Mouse (Mus musculus): Measurements from ENCODE around the gene Ar. TPM values are rescaled to one million over a fixed set of nuclear protein-coding genes. Genes with fewer than 3 reads are reported as not detected.

Gene Ar
- polyA plus RNA-seq, 1 experiment from 2014 or later = 1.1 TPM

- no peak overlapping the region for H3K4me2 ChIP-seq (replicated peaks)
- no peaks in the 10 kb centered on the region for H3K4me1 ChIP-seq
- ATAC-seq (ENCODE audit: insufficient number of reproducible peaks, low FRiP score, low TSS enrichment, low read depth) = no peak
- no peak overlapping the region for H3K9ac ChIP-seq
- no peaks in the 10 kb centered on the region for H3K27me3 ChIP-seq
- H3K9me3 ChIP-seq (replicated peaks) = no peaks in the 10 kb centered on the region
- H3K27ac ChIP-seq (replicated peaks) = no peak overlapping the region
- no peaks in the 10 kb centered on the region for H3K36me3 ChIP-seq
- H3K4me3 ChIP-seq (replicated peaks) = no peak overlapping the region
- WGBS = 87% methylated on average over 2 of the region's 2 CpGs
Observed at GRCm38 (mm10) chrX:98265755-98266154, 117.2 kb downstream of the Ar start.

DNA sequence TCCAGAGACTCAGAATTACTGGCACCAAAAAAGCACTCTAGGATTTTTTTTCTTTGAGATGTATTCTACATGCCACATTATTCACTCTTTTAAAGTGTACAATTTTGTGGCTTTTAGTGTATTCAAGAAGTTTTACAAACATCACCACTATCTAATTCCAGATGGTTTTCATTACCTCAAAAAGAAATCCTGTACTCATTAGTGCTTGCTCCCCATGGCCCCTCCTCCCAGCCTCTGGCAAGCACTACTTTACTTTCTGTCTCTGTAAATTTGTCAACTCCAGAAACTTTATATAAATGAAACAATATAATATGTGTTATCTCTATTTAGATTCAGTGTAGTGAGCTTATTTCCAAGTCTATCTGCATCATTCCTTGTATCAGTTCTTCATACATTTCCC lies 122.8 kb downstream of the Ar start:
- H3K4me2 ChIP-seq (replicated peaks) = no peak overlapping the region
- H3K9ac ChIP-seq = no peak overlapping the region
- no peak overlapping the region for H3K4me3 ChIP-seq (replicated peaks)
- ATAC-seq (ENCODE audit: insufficient number of reproducible peaks, low FRiP score, low TSS enrichment, low read depth) = no peak
- H3K4me1 ChIP-seq = no peaks in the 10 kb centered on the region
- no peak overlapping the region for H3K27ac ChIP-seq (replicated peaks)
- no peaks in the 10 kb centered on the region for H3K36me3 ChIP-seq
- H3K9me3 ChIP-seq (replicated peaks) = no peaks in the 10 kb centered on the region
- H3K27me3 ChIP-seq = no peaks in the 10 kb centered on the region

DNA sequence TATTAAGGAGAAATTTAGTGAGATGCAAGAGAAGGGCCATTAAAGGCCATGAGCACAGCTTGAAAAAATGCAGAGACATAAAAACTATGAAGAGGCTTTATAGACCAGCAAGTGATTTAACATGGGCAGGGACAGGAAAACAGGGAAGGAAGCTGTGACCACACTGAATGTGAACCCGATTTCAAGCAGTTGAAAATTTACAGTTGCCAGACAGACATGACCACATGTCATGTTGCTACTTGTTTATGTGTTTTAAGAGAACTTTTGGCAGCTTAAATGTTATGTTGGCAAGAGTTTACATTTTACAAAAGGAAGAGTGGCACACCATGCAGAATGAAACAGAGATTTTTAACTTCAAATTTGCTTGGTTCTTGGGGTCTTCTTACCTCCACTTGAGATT lies 143.2 kb downstream of the Ar start:
- no peak overlapping the region for H3K4me3 ChIP-seq (replicated peaks)
- H3K27ac ChIP-seq (replicated peaks) = no peak overlapping the region
- no peak for ATAC-seq (ENCODE audit: insufficient number of reproducible peaks, low FRiP score, low TSS enrichment, low read depth)
- no peaks in the 10 kb centered on the region for H3K36me3 ChIP-seq
- 48% methylated on average over 1 of the region's 1 CpGs for WGBS
- no peaks in the 10 kb centered on the region for H3K9me3 ChIP-seq (replicated peaks)
- no peak overlapping the region for H3K4me2 ChIP-seq (replicated peaks)
- no peak overlapping the region for H3K9ac ChIP-seq
- H3K27me3 ChIP-seq = no peaks in the 10 kb centered on the region
- no peaks in the 10 kb centered on the region for H3K4me1 ChIP-seq

DNA sequence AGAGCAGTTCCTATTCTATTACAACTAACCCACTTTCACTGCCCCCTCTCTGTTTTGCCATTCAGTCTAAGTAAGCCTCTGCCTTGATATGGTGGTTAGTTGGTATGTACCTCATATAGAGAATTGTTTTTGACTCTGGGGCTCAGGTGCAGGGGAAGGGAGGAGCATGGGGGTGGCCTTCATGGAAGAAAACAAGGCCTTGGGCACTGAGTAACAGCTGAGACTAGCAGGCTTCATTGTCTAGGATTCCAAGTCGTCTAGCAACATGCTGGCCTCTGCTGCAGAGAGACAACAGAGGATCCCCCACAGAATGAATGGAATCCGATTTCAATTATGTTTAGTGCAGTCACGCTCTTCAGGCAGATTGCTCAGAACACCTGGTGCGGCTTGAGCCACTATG lies 152.1 kb downstream of the Ar start:
- Histone ChIP-seq H3K4me1 (no peaks in the 10 kb centered on the region), H3K9ac (no peak overlapping the region), H3K9me3 (replicated peaks) (no peaks in the 10 kb centered on the region), H3K27ac (replicated peaks) (no peak overlapping the region), H3K36me3 (no peaks in the 10 kb centered on the region), H3K4me2 (replicated peaks) (no peak overlapping the region), H3K4me3 (replicated peaks) (no peak overlapping the region), H3K27me3 (peaks cover 4% of the 10 kb centered on the region; the same call in 1 of the 2 replicates)
- WGBS = 39% methylated on average over 4 of the region's 4 CpGs
- ATAC-seq (ENCODE audit: insufficient number of reproducible peaks, low FRiP score, low TSS enrichment, low read depth) = no peak

DNA sequence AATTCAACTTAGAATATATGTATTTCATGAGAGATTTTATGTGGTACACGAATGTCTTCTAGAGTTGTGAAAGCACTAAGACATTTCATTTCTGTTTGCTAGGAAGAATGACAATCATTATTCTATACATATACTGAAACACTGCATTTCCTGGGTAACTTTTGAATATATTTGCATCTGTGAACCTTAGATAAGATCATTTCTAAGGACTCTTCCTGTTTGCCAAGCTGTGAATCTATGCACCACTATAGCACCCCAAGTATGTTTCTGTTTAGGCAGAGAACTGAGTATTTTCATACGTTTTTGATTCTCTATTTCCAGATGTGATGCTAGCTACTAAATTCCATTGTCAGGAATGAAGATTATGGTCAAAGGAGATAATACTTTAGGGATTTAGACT lies 153.4 kb downstream of the Ar start:
- Histone ChIP-seq H3K4me2 (replicated peaks) (no peak overlapping the region), H3K27ac (replicated peaks) (no peak overlapping the region), H3K4me3 (replicated peaks) (no peak overlapping the region), H3K27me3 (peaks cover 4% of the 10 kb centered on the region; the same call in 1 of the 2 replicates), H3K36me3 (no peaks in the 10 kb centered on the region), H3K9ac (no peak overlapping the region), H3K9me3 (replicated peaks) (no peaks in the 10 kb centered on the region), H3K4me1 (no peaks in the 10 kb centered on the region)
- 55% methylated on average over 2 of the region's 2 CpGs for WGBS
- ATAC-seq (ENCODE audit: insufficient number of reproducible peaks, low FRiP score, low TSS enrichment, low read depth) = no peak

GRCm38 (mm10) chrX:98315961-98316360 lies 167.4 kb downstream of the Ar start:
- Histone ChIP-seq H3K4me3 (replicated peaks) (no peak overlapping the region), H3K27me3 (peaks cover 9% of the 10 kb centered on the region; the same call in 1 of the 2 replicates), H3K9ac (no peak overlapping the region), H3K36me3 (no peaks in the 10 kb centered on the region), H3K27ac (replicated peaks) (no peak overlapping the region), H3K4me2 (replicated peaks) (no peak overlapping the region), H3K4me1 (no peaks in the 10 kb centered on the region), H3K9me3 (replicated peaks) (no peaks in the 10 kb centered on the region)
- ATAC-seq (ENCODE audit: insufficient number of reproducible peaks, low FRiP score, low TSS enrichment, low read depth) = no peak
- WGBS = 87% methylated on average over 3 of the region's 3 CpGs

DNA sequence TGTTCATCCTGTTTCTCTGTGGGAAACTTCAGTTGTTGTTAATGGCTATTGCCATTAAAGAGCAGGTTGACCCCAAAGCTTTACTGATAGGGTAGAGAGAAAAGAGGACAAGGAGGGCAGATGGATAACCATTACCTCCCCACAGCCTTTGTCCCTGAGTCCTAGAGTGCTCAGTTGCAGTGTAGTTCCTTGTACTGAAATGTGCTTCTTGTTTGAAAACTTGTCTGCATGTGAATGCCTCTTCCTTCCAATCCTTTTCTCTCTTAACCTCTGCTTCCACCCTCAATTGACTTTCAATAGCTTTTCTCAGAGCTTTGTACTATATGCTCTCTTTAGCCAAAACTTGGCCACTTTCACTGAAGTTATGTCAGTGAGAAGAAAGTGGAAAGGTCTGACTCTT lies 168.9 kb downstream of the Ar start:
- no peak overlapping the region for H3K9ac ChIP-seq

DNA sequence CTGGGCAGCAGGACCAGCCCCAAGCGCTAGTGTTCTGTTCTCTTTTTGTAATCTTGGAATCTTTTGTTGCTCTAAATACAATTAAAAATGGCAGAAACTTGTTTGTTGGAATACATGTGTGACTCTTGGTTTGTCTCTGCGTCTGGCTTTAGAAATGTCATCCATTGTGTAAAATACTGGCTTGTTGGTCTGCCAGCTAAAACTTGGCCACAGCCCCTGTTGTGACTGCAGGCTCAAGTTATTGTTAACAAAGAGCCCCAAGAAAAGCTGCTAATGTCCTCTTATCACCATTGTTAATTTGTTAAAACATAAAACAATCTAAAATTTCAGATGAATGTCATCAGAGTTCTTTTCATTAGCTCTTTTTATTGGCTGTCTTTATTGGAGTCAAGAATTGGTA lies 174.5 kb downstream of the Ar start:
- Histone ChIP-seq H3K9ac (no peak overlapping the region), H3K9me3 (replicated peaks) (no peaks in the 10 kb centered on the region), H3K4me1 (no peaks in the 10 kb centered on the region), H3K4me2 (replicated peaks) (no peak overlapping the region), H3K36me3 (no peaks in the 10 kb centered on the region), H3K27ac (replicated peaks) (no peak overlapping the region), H3K4me3 (replicated peaks) (no peak overlapping the region), H3K27me3 (peaks cover 5% of the 10 kb centered on the region)
- no peak for ATAC-seq (ENCODE audit: insufficient number of reproducible peaks, low FRiP score, low TSS enrichment, low read depth)
- whole genome bisulfite sequencing = 83% methylated on average over 2 of the region's 2 CpGs

More for the DNA sequence above, 168.9 kb downstream of the Ar start:
- H3K4me2 ChIP-seq (replicated peaks) = no peak overlapping the region
- peaks cover 9% of the 10 kb centered on the region for H3K27me3 ChIP-seq
- H3K27ac ChIP-seq (replicated peaks) = no peak overlapping the region
- H3K4me1 ChIP-seq = no peaks in the 10 kb centered on the region
- no peaks in the 10 kb centered on the region for H3K36me3 ChIP-seq
- H3K9me3 ChIP-seq (replicated peaks) = no peaks in the 10 kb centered on the region
- H3K4me3 ChIP-seq (replicated peaks) = no peak overlapping the region
- no peak for ATAC-seq (ENCODE audit: insufficient number of reproducible peaks, low FRiP score, low TSS enrichment, low read depth)

- no peak overlapping the region for H3K27ac ChIP-seq (replicated peaks)
- ATAC-seq (ENCODE audit: insufficient number of reproducible peaks, low FRiP score, low TSS enrichment, low read depth) = no peak
- H3K4me1 ChIP-seq = no peaks in the 10 kb centered on the region
Observed at GRCm38 (mm10) chrX:98347481-98347880, 198.9 kb downstream of the Ar start.

GRCm38 (mm10) chrX:98348036-98348435 lies 199.5 kb downstream of the Ar start:
- no peaks in the 10 kb centered on the region for H3K4me1 ChIP-seq
- no peak overlapping the region for H3K27ac ChIP-seq (replicated peaks)
- no peak overlapping the region for H3K4me2 ChIP-seq (replicated peaks)
- no peak overlapping the region for H3K9ac ChIP-seq
- no peaks in the 10 kb centered on the region for H3K36me3 ChIP-seq
- H3K4me3 ChIP-seq (replicated peaks) = no peak overlapping the region
- no peaks in the 10 kb centered on the region for H3K9me3 ChIP-seq (replicated peaks)
- 32% methylated on average over 4 of the region's 4 CpGs for WGBS
- H3K27me3 ChIP-seq = no peaks in the 10 kb centered on the region
- no peak for ATAC-seq (ENCODE audit: insufficient number of reproducible peaks, low FRiP score, low TSS enrichment, low read depth)

More at GRCm38 (mm10) chrX:98347481-98347880, 198.9 kb downstream of the Ar start:
- Histone ChIP-seq H3K4me3 (replicated peaks) (no peak overlapping the region), H3K9ac (no peak overlapping the region), H3K4me2 (replicated peaks) (no peak overlapping the region), H3K9me3 (replicated peaks) (no peaks in the 10 kb centered on the region), H3K27me3 (no peaks in the 10 kb centered on the region), H3K36me3 (no peaks in the 10 kb centered on the region)
- WGBS = 24% methylated on average over 1 of the region's 1 CpGs

Data from embryonic facial prominence, embryonic 15.5 days (tissue).